Mouse (Mus musculus) liver, embryonic 11.5 days (tissue): Measurements from ENCODE around the gene Ppp1r14c. TPM values are rescaled to one million over a fixed set of nuclear protein-coding genes. Genes with fewer than 3 reads are reported as not detected.

ENCODE experiments used
- ATAC-seq: fragments of 200-750 bp; cut with Nextera tagmentation; replicated peaks from 2 replicates; pipeline ENCODE4 v1.8.0; 2017; ENCODE audit warnings: moderate number of reproducible peaks, mild to moderate bottlenecking, moderate TSS enrichment, moderate library complexity; ENCODE audit not compliant: low FRiP score
- DNase-seq: peaks from one replicate; pipeline ENCODE4 v3.0.0-alpha.2; 2017; ENCODE audit warnings: low spot score
- H3K27ac ChIP-seq: fragments of 300-500 bp; sonication (generic); 2 replicates; pipeline ENCODE4 v1.5.1; 2014; ENCODE audit warnings: mild to moderate bottlenecking, low read depth, low read length, control low read depth
- H3K27me3 ChIP-seq: fragments of 300-500 bp; sonication (generic); replicated peaks from 2 replicates; pipeline ENCODE4 v1.6.1; 2014; ENCODE audit warnings: low read length, mixed read lengths; ENCODE audit not compliant: control insufficient read depth, insufficient read depth
- H3K36me3 ChIP-seq: fragments of 300-500 bp; sonication (generic); 2 replicates; pipeline ENCODE4 v1.6.1; 2014; ENCODE audit warnings: mild to moderate bottlenecking, low read length, moderate library complexity, mixed read lengths; ENCODE audit not compliant: control insufficient read depth, insufficient read depth
- H3K4me1 ChIP-seq: fragments of 300-500 bp; sonication (generic); replicated peaks from 2 replicates; pipeline ENCODE4 v1.6.1; 2014; ENCODE audit warnings: low read length, mixed read lengths; ENCODE audit not compliant: control insufficient read depth, insufficient read depth
- H3K4me2 ChIP-seq: fragments of 300-500 bp; sonication (generic); 2 replicates; pipeline ENCODE4 v1.6.1; 2014; ENCODE audit warnings: mild to moderate bottlenecking, control low read depth, moderate library complexity
- H3K4me3 ChIP-seq: fragments of 300-500 bp; sonication (generic); 2 replicates; pipeline ENCODE4 v1.5.1; 2014; ENCODE audit warnings: low read depth, low read length, control low read depth
- H3K9ac ChIP-seq: fragments of 300-500 bp; sonication (generic); 2 replicates; pipeline ENCODE4 v1.6.1; 2014; ENCODE audit warnings: low read depth, low read length, control low read depth
- H3K9me3 ChIP-seq: fragments of 300-500 bp; sonication (generic); 2 replicates; pipeline ENCODE4 v1.6.1; 2016; ENCODE audit warnings: low read length, inconsistent platforms, mixed read lengths; ENCODE audit not compliant: control insufficient read depth
- WGBS: fragments of 180-500 bp; shearing (Covaris S2); extraction: QIAGEN DNeasy Blood & Tissue Kit; methylation state at CpG from one replicate; pipeline ENCODE4 v1.1.7; 2014; 5-methylcytosine and 5-hydroxymethylcytosine counted together
- polyA plus RNA-seq: library from polyadenylated mRNA; unstranded; fragments of >200 nt; fragmentation: Nextera tagmentation; extraction: Ambion mirVana; gene quantifications from 2 replicates; pipeline ENCODE4 v1.2.1, GENCODE M21; 2014

Ppp1r14c gene
- polyA plus RNA-seq, 1 experiment from 2014 or later: 3.1 TPM

- H3K36me3 ChIP-seq: no peaks in the 10 kb centered on the region
- H3K9me3 ChIP-seq: no peaks in the 10 kb centered on the region
- no peak overlapping the region for H3K4me3 ChIP-seq
- WGBS: 62% methylated on average over 12 of the region's 12 CpGs
- no peaks in the 10 kb centered on the region for H3K27me3 ChIP-seq
- no peak overlapping the region for H3K9ac ChIP-seq
- H3K4me2 ChIP-seq: no peak overlapping the region
- DNase-seq (no peak), ATAC-seq (no peak)
- H3K4me1 ChIP-seq: no peaks in the 10 kb centered on the region
- no peak overlapping the region for H3K27ac ChIP-seq
Measured at GRCm38 (mm10) chr10:3395341-3395931, 29.6 kb downstream of the Ppp1r14c start.

GRCm38 (mm10) chr10:3396008-3396795, 30.3 kb downstream of the Ppp1r14c start:
- Histone ChIP-seq H3K9ac (no peak overlapping the region), H3K36me3 (no peaks in the 10 kb centered on the region), H3K27ac (no peak overlapping the region), H3K4me3 (no peak overlapping the region), H3K4me2 (no peak overlapping the region), H3K9me3 (no peaks in the 10 kb centered on the region), H3K27me3 (no peaks in the 10 kb centered on the region), H3K4me1 (no peaks in the 10 kb centered on the region)
- ATAC-seq (no peak), DNase-seq (no peak)
- 73% methylated on average over 10 of the region's 10 CpGs for WGBS

GRCm38 (mm10) chr10:3397406-3397805, 31.5 kb downstream of the Ppp1r14c start:
- H3K9me3 ChIP-seq: no peaks in the 10 kb centered on the region
- WGBS: 69% methylated on average over 3 of the region's 3 CpGs
- ATAC-seq: no peak
- H3K4me1 ChIP-seq: no peaks in the 10 kb centered on the region
- H3K27me3 ChIP-seq: no peaks in the 10 kb centered on the region
- H3K4me2 ChIP-seq: no peak overlapping the region
- H3K27ac ChIP-seq: no peak overlapping the region
- no peak overlapping the region for H3K4me3 ChIP-seq
- no peak overlapping the region for H3K9ac ChIP-seq
- H3K36me3 ChIP-seq: no peaks in the 10 kb centered on the region
- no peak for DNase-seq

GRCm38 (mm10) chr10:3398051-3398450, 32.2 kb downstream of the Ppp1r14c start:
- H3K4me3 ChIP-seq: no peak overlapping the region
- H3K27ac ChIP-seq: no peak overlapping the region
- H3K36me3 ChIP-seq: no peaks in the 10 kb centered on the region
- 84% methylated on average over 5 of the region's 5 CpGs for WGBS
- ATAC-seq: no peak
- no peak for DNase-seq
- H3K4me1 ChIP-seq: no peaks in the 10 kb centered on the region
- no peak overlapping the region for H3K9ac ChIP-seq
- no peaks in the 10 kb centered on the region for H3K27me3 ChIP-seq
- H3K4me2 ChIP-seq: no peak overlapping the region
- no peaks in the 10 kb centered on the region for H3K9me3 ChIP-seq

- Histone ChIP-seq H3K27me3 (no peaks in the 10 kb centered on the region), H3K4me3 (no peak overlapping the region), H3K27ac (no peak overlapping the region), H3K36me3 (no peaks in the 10 kb centered on the region), H3K4me2 (no peak overlapping the region), H3K4me1 (no peaks in the 10 kb centered on the region), H3K9me3 (no peaks in the 10 kb centered on the region), H3K9ac (no peak overlapping the region)
- DNase-seq (no peak), ATAC-seq (no peak)
- WGBS: 78% methylated on average over 5 of the region's 5 CpGs
Measured at GRCm38 (mm10) chr10:3402284-3402683, 36.4 kb downstream of the Ppp1r14c start.

- no peaks in the 10 kb centered on the region for H3K36me3 ChIP-seq
- ATAC-seq: no peak
- no peaks in the 10 kb centered on the region for H3K27me3 ChIP-seq
- no peaks in the 10 kb centered on the region for H3K9me3 ChIP-seq
- no peak overlapping the region for H3K27ac ChIP-seq
- H3K4me1 ChIP-seq: no peaks in the 10 kb centered on the region
- no peak for DNase-seq
- no peak overlapping the region for H3K4me2 ChIP-seq
- no peak overlapping the region for H3K4me3 ChIP-seq
- no peak overlapping the region for H3K9ac ChIP-seq
- 81% methylated on average over 7 of the region's 7 CpGs for WGBS
Measured at GRCm38 (mm10) chr10:3403416-3404137, 37.7 kb downstream of the Ppp1r14c start.

- no peaks in the 10 kb centered on the region for H3K9me3 ChIP-seq
- no peak overlapping the region for H3K27ac ChIP-seq
- no peak overlapping the region for H3K9ac ChIP-seq
- no peaks in the 10 kb centered on the region for H3K36me3 ChIP-seq
- H3K27me3 ChIP-seq: no peaks in the 10 kb centered on the region
- WGBS: 79% methylated on average over 4 of the region's 4 CpGs
- ATAC-seq: no peak
- H3K4me3 ChIP-seq: no peak overlapping the region
- H3K4me1 ChIP-seq: no peaks in the 10 kb centered on the region
- DNase-seq: no peak
- no peak overlapping the region for H3K4me2 ChIP-seq
Measured at GRCm38 (mm10) chr10:3404362-3404761, 38.5 kb downstream of the Ppp1r14c start.

- DNase-seq: no peak
- Histone ChIP-seq H3K27me3 (no peaks in the 10 kb centered on the region), H3K4me1 (no peaks in the 10 kb centered on the region), H3K27ac (no peak overlapping the region), H3K36me3 (no peaks in the 10 kb centered on the region), H3K4me2 (no peak overlapping the region), H3K4me3 (no peak overlapping the region), H3K9ac (no peak overlapping the region), H3K9me3 (no peaks in the 10 kb centered on the region)
- ATAC-seq: no peak
- WGBS: 59% methylated on average over 2 of the region's 2 CpGs
Measured at GRCm38 (mm10) chr10:3406280-3406679, 40.4 kb downstream of the Ppp1r14c start.
